Mouse (Mus musculus) MEL (cell line): ENCODE measurements around the gene Jag2. TPM values are rescaled to one million over a fixed set of nuclear protein-coding genes. Genes with fewer than 3 reads are reported as not detected.

Experiments used
- DNase-seq: peaks from one replicate; pipeline ENCODE4 v3.0.0; 2011; ENCODE audit warnings: low read depth, low spot score
- H3K27ac ChIP-seq: 2 replicates; pipeline ENCODE4 v1.5.1; 2012; ENCODE audit warnings: low read depth, mild to moderate bottlenecking, control low read depth, low read length, moderate library complexity; ENCODE audit not compliant: control insufficient read depth
- H3K27me3 ChIP-seq, 2 experiments: fragments of 150-350 bp in 1 of 2; sonication (generic) in 1 of 2; 2 replicates each; pipeline ENCODE4 v1.6.1; 2012; ENCODE audit warnings: low read length in 2 of 2, mild to moderate bottlenecking in 2 of 2, improper control_type of control experiment in 1 of 2, moderate library complexity in 1 of 2; ENCODE audit not compliant: insufficient read depth in 2 of 2, control insufficient read depth in 1 of 2
- H3K36me3 ChIP-seq, 2 experiments: 2 replicates each; pipeline ENCODE4 v1.6.1; 2012 to 2014; ENCODE audit warnings: low read length in 2 of 2, improper control_type of control experiment in 1 of 2, inconsistent platforms in 1 of 2, mild to moderate bottlenecking in 1 of 2; ENCODE audit not compliant: insufficient read depth in 2 of 2, control insufficient read depth in 1 of 2
- H3K4me1 ChIP-seq, 2 experiments: fragments of 150-350 bp in 1 of 2; sonication (generic) in 1 of 2; 2 replicates each; pipeline ENCODE4 v1.6.1; 2012; ENCODE audit warnings: low read length in 2 of 2, improper control_type of control experiment in 1 of 2, mild to moderate bottlenecking in 1 of 2; ENCODE audit not compliant: insufficient read depth in 2 of 2, control insufficient read depth in 1 of 2
- H3K4me3 ChIP-seq, 2 experiments: fragments of 150-350 bp in 1 of 2; sonication (generic) in 1 of 2; 2 replicates each; pipeline ENCODE4 v1.5.1; 2012; ENCODE audit warnings: low read depth in 2 of 2, low read length in 2 of 2, mild to moderate bottlenecking in 2 of 2, moderate library complexity in 2 of 2, control low read depth in 1 of 2, improper control_type of control experiment in 1 of 2; ENCODE audit not compliant: control insufficient read depth in 1 of 2, insufficient read depth in 1 of 2
- H3K79me2 ChIP-seq: 2 replicates; pipeline ENCODE4 v1.6.1; 2012; ENCODE audit warnings: mild to moderate bottlenecking, low read length, moderate library complexity; ENCODE audit not compliant: control insufficient read depth, poor library complexity, insufficient read depth
- H3K9ac ChIP-seq: 2 replicates; pipeline ENCODE4 v1.6.1; 2012; ENCODE audit warnings: low read depth, mild to moderate bottlenecking, control low read depth, low read length, moderate library complexity; ENCODE audit not compliant: control insufficient read depth, poor library complexity, severe bottlenecking
- H3K9me3 ChIP-seq: fragments of 150-350 bp; sonication (generic); replicated peaks from 2 replicates; pipeline ENCODE4 v1.6.1; 2012; ENCODE audit warnings: mild to moderate bottlenecking, low read length, improper control_type of control experiment, moderate library complexity; ENCODE audit not compliant: insufficient read depth
- CHD2 ChIP-seq: IDR thresholded peaks from 2 replicates; pipeline ENCODE4 v1.6.1; 2011; ENCODE audit warnings: low read length, improper control_type of control experiment
- ELF1 ChIP-seq: IDR thresholded peaks from 2 replicates; pipeline ENCODE4 v1.6.1; 2014; ENCODE audit warnings: low read depth, mild to moderate bottlenecking, inconsistent platforms, low read length, improper control_type of control experiment, moderate library complexity
- GABPA ChIP-seq: IDR thresholded peaks from 2 replicates; pipeline ENCODE4 v1.6.1; 2012; ENCODE audit warnings: low read depth, mild to moderate bottlenecking, inconsistent platforms, low read length, improper control_type of control experiment, moderate library complexity
- HCFC1 ChIP-seq: IDR thresholded peaks from 2 replicates; pipeline ENCODE4 v1.6.1; 2012; ENCODE audit warnings: low read depth, mild to moderate bottlenecking, inconsistent platforms, low read length, improper control_type of control experiment, moderate library complexity
- JUND ChIP-seq: IDR thresholded peaks from 2 replicates; pipeline ENCODE4 v1.6.1; 2011; ENCODE audit warnings: low read depth, mild to moderate bottlenecking, improper control_type of control experiment, low read length
- MAFK ChIP-seq: IDR thresholded peaks from 2 replicates; pipeline ENCODE4 v1.6.1; 2011; ENCODE audit warnings: low read depth, mild to moderate bottlenecking, low read length, improper control_type of control experiment, borderline replicate concordance
- MAX ChIP-seq: IDR thresholded peaks from 2 replicates; pipeline ENCODE4 v1.6.1; 2011; ENCODE audit warnings: low read length, improper control_type of control experiment
- MAZ ChIP-seq: IDR thresholded peaks from 2 replicates; pipeline ENCODE4 v1.6.1; 2012; ENCODE audit warnings: low read depth, mild to moderate bottlenecking, inconsistent platforms, low read length, improper control_type of control experiment
- MEF2A ChIP-seq: IDR thresholded peaks from 2 replicates; pipeline ENCODE4 v1.6.1; 2014; ENCODE audit warnings: low read depth, mild to moderate bottlenecking, inconsistent platforms, low read length, improper control_type of control experiment; ENCODE audit not compliant: poor library complexity, insufficient replicate concordance, severe bottlenecking; ENCODE audit errors: extremely low read depth
- MYC ChIP-seq: IDR thresholded peaks from 2 replicates; pipeline ENCODE4 v1.6.1; 2011; ENCODE audit warnings: low read depth, mild to moderate bottlenecking, low read length, improper control_type of control experiment, moderate library complexity
- NELFE ChIP-seq: IDR thresholded peaks from 2 replicates; pipeline ENCODE4 v1.6.1; 2011; ENCODE audit warnings: low read depth, low read length, improper control_type of control experiment
- NRF1 ChIP-seq: IDR thresholded peaks from 2 replicates; pipeline ENCODE4 v1.6.1; 2014; ENCODE audit warnings: low read depth, mild to moderate bottlenecking, inconsistent platforms, low read length, improper control_type of control experiment, moderate library complexity; ENCODE audit not compliant: poor library complexity, insufficient read depth, severe bottlenecking
- POLR2AphosphoS2 ChIP-seq: IDR thresholded peaks from 2 replicates; pipeline ENCODE4 v1.6.1; 2011; ENCODE audit warnings: low read length, improper control_type of control experiment
- RAD21 ChIP-seq: IDR thresholded peaks from 2 replicates; pipeline ENCODE4 v1.6.1; 2011; ENCODE audit warnings: mild to moderate bottlenecking, low read depth, low read length, improper control_type of control experiment
- RCOR1 ChIP-seq: IDR thresholded peaks from 2 replicates; pipeline ENCODE4 v1.6.1; 2012; ENCODE audit warnings: low read depth, mild to moderate bottlenecking, inconsistent platforms, low read length, improper control_type of control experiment
- SMC3 ChIP-seq: IDR thresholded peaks from 2 replicates; pipeline ENCODE4 v1.6.1; 2011; ENCODE audit warnings: low read depth, low read length, improper control_type of control experiment
- TAL1 ChIP-seq: IDR thresholded peaks from 2 replicates; pipeline ENCODE4 v1.6.1; 2012; ENCODE audit warnings: mild to moderate bottlenecking, inconsistent platforms, low read length, moderate library complexity, mixed read lengths
- UBTF ChIP-seq: IDR thresholded peaks from 2 replicates; pipeline ENCODE4 v1.6.1; 2012; ENCODE audit warnings: low read depth, mild to moderate bottlenecking, inconsistent platforms, low read length, improper control_type of control experiment, moderate library complexity, borderline replicate concordance; ENCODE audit not compliant: insufficient read depth
- USF1 ChIP-seq: IDR thresholded peaks from 2 replicates; pipeline ENCODE4 v1.6.1; 2014; ENCODE audit warnings: low read depth, mild to moderate bottlenecking, inconsistent platforms, low read length, improper control_type of control experiment, moderate library complexity
- USF2 ChIP-seq, 2 experiments: IDR thresholded peaks; 2 replicates each; pipeline ENCODE4 v1.6.1; 2011 to 2012; ENCODE audit warnings: improper control_type of control experiment in 2 of 2, low read length in 2 of 2, borderline replicate concordance in 1 of 2, inconsistent platforms in 1 of 2, low read depth in 1 of 2, mild to moderate bottlenecking in 1 of 2; ENCODE audit not compliant: insufficient read depth in 1 of 2
- ZMIZ1 ChIP-seq: IDR thresholded peaks from 2 replicates; pipeline ENCODE4 v1.6.1; 2012; ENCODE audit warnings: low read depth, mild to moderate bottlenecking, inconsistent platforms, low read length, improper control_type of control experiment, moderate library complexity
- ZNF384 ChIP-seq: IDR thresholded peaks from 2 replicates; pipeline ENCODE4 v1.6.1; 2012; ENCODE audit warnings: low read depth, mild to moderate bottlenecking, inconsistent platforms, low read length, improper control_type of control experiment
- polyA plus RNA-seq, 2 experiments: library from polyadenylated mRNA; stranded (reverse) in 1 of 2; unstranded in 1 of 2; fragments of >175 nt in 1 of 2; fragments of >200 nt in 1 of 2; gene quantifications; 2 replicates each; pipeline versions ENCODE4 v1.2.1 to v1.2.4; 2012; ENCODE audit warnings: low replicate concordance in 2 of 2, low read depth in 1 of 2; ENCODE audit not compliant: insufficient read length in 2 of 2, insufficient read depth in 1 of 2, missing spikeins in 1 of 2
- total RNA-seq: library from RNA; depleted of rRNA; stranded (reverse); fragments of 300-350 nt; gene quantifications from 2 replicates; pipeline ENCODE4 v1.2.3, GENCODE M21; 2012

The Jag2 gene
- total and polyA plus RNA-seq, 3 experiments: 1.0 to 3.9 TPM; not detected in 1

- no peak within 1 kb of the TSS for H3K4me3 ChIP-seq
- no peak within 1 kb of the TSS for H3K9ac ChIP-seq
- no peak within 1 kb of the TSS for H3K27ac ChIP-seq
- H3K27me3 ChIP-seq: no peaks in the 10 kb centered on the region
- H3K79me2 ChIP-seq: no peaks in the 10 kb centered on the region
- DNase-seq: no peak
- peaks cover 0 to 61% of the 10 kb centered on the region in 2 experiments; a peak in 2 of 4 replicates for H3K36me3 ChIP-seq
- H3K9me3 ChIP-seq: no peaks in the 10 kb centered on the region
- no peaks in the 10 kb centered on the region for H3K4me1 ChIP-seq
- TF ChIP-seq USF2 (IDR thresholded peaks at IDR 0.05; ENCODE audit: borderline replicate concordance in 1 of 2, insufficient read depth in 1 of 2, low read depth in 1 of 2, low read length in 2 of 2) (no peak), NRF1 (no peak), ELF1 (no peak), ZMIZ1 (no peak), MAFK (no peak), HCFC1 (no peak), JUND (no peak), ZNF384 (no peak), RCOR1 (no peak), TAL1 (no peak), GABPA (no peak), MYC (no peak)
These were observed 46.9 kb upstream of the Jag2 start, which contains the start of gene Btbd6 for GRCm38 (mm10) chr12:112976371-112977073. TSS of gene Btbd6 (plus strand) at chr12:112976482.

DNA sequence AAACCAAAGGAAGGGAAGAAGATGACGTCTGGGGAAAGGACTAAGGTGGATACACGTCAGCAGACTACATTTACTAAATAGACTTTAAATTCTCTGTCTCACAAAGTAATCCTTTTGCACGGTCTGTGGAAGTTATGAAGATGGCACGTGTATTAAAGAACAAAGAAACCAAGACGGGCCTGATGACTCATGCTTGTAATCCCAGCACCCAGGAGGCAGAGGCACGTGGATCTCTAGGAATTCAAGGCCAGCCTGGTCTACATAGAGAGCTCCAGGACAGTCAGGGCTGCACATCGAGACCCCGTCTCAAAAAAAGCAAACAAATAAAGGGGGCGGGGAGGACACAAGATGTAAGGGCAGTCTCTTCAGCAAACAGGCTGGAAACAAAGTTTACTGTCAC is 45.2 kb upstream of the Jag2 start:
- no peak overlapping the region for H3K27ac ChIP-seq
- H3K27me3 ChIP-seq: no peaks in the 10 kb centered on the region
- H3K4me1 ChIP-seq: no peaks in the 10 kb centered on the region
- H3K79me2 ChIP-seq: no peaks in the 10 kb centered on the region
- H3K9ac ChIP-seq: no peak overlapping the region
- no peak for DNase-seq
- TF ChIP-seq USF1 (no peak), CHD2 (no peak), HCFC1 (no peak), ZNF384 (no peak), SMC3 (no peak), RAD21 (no peak), TAL1 (no peak), MAX (no peak), POLR2AphosphoS2 (no peak), NELFE (no peak), UBTF (no peak), MAZ (no peak), MEF2A (no peak), MYC (no peak)
- peaks cover 0 to 55% of the 10 kb centered on the region in 2 experiments; a peak in 2 of 4 replicates for H3K36me3 ChIP-seq
- no peaks in the 10 kb centered on the region for H3K9me3 ChIP-seq
- no peak overlapping the region for H3K4me3 ChIP-seq
